Mouse (Mus musculus): Measurements from ENCODE around the gene Snx29. TPM values are rescaled to one million over a fixed set of nuclear protein-coding genes. Genes with fewer than 3 reads are reported as not detected.

Gene Snx29
- polyA plus RNA-seq, 1 experiment from 2014 or later, result 14.3 TPM

DNA sequence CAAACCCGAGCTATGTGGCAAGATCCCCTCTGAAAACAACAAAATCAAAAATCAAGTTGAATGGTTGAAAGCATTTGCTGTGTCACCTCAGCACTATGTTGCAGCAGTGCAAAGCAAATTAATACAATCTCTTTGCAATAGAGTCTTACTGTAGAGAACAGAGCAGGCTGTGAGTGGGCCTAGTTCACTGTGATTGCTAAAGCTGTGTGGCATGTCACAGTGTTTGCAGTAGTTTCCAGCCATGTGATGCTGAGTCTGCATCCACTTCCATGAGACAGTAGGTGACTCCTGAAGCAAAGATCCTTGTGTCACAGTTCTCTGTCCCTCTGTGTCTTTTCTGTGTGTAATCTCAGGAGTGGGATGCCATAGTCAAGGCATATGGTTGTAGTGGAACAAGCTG is 137.5 kb downstream of the Snx29 start:
- no peak overlapping the region for H3K9ac ChIP-seq
- peaks cover 12% of the 10 kb centered on the region for H3K36me3 ChIP-seq (replicated peaks; ENCODE audit: control insufficient read depth, insufficient read depth)
- no peak overlapping the region for H3K4me2 ChIP-seq (replicated peaks)
- DNase-seq (ENCODE audit: low spot score) (no peak), ATAC-seq (ENCODE audit: low FRiP score) (no peak)
- no peaks in the 10 kb centered on the region for H3K27me3 ChIP-seq (ENCODE audit: control insufficient read depth, insufficient read depth, low read length)
- no peak overlapping the region for H3K27ac ChIP-seq
- no peaks in the 10 kb centered on the region for H3K9me3 ChIP-seq (ENCODE audit: control insufficient read depth, low read length)
- WGBS, result 95% methylated on average over 1 of the region's 1 CpGs
- H3K4me3 ChIP-seq (replicated peaks; ENCODE audit: low read length), result no peak overlapping the region
- H3K4me1 ChIP-seq (replicated peaks; ENCODE audit: control insufficient read depth, insufficient read depth, low read length), result no peaks in the 10 kb centered on the region

DNA sequence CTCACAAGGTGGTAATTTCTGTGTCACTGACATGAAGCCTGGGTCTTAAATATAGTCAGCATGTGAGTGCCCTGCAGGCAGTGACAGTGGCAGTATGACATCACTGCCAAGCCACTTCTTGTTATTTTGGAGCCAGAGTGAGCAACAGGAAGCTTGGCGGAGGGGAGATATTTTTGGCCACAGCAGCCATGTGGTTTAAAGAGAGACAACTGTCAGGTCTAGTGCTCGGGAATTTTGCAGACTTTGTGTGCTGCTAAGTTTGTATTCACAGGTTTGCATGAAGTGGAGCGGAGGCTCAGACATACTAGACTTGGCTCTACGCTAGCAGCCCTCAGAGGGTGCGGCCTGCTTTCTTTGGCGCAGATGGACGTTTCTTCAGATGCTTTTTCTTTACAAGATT is 138.9 kb downstream of the Snx29 start:
- peaks cover 6% of the 10 kb centered on the region; the same call in 1 of the 2 replicates for H3K36me3 ChIP-seq (replicated peaks; ENCODE audit: control insufficient read depth, insufficient read depth)
- H3K4me2 ChIP-seq (replicated peaks), result no peak overlapping the region
- DNase-seq (ENCODE audit: low spot score) (no peak), ATAC-seq (ENCODE audit: low FRiP score) (no peak)
- H3K27me3 ChIP-seq (ENCODE audit: control insufficient read depth, insufficient read depth, low read length), result no peaks in the 10 kb centered on the region
- H3K4me3 ChIP-seq (replicated peaks; ENCODE audit: low read length), result no peak overlapping the region
- WGBS, result 86% methylated on average over 7 of the region's 7 CpGs
- no peak overlapping the region for H3K27ac ChIP-seq
- H3K4me1 ChIP-seq (replicated peaks; ENCODE audit: control insufficient read depth, insufficient read depth, low read length), result no peaks in the 10 kb centered on the region
- H3K9me3 ChIP-seq (ENCODE audit: control insufficient read depth, low read length), result no peaks in the 10 kb centered on the region
- no peak overlapping the region for H3K9ac ChIP-seq

- DNase-seq (ENCODE audit: low spot score) (peak; percentile 79), ATAC-seq (ENCODE audit: low FRiP score) (peak; percentile 57; the same call in 1 of the 2 replicates)
- 67% methylated on average over 15 of the region's 15 CpGs for WGBS
- H3K27ac ChIP-seq, result no peak overlapping the region
- H3K27me3 ChIP-seq (ENCODE audit: control insufficient read depth, insufficient read depth, low read length), result no peaks in the 10 kb centered on the region
- no peaks in the 10 kb centered on the region for H3K9me3 ChIP-seq (ENCODE audit: control insufficient read depth, low read length)
- no peak overlapping the region for H3K9ac ChIP-seq
- H3K4me2 ChIP-seq (replicated peaks), result no peak overlapping the region
- H3K4me1 ChIP-seq (replicated peaks; ENCODE audit: control insufficient read depth, insufficient read depth, low read length), result 0 out of 2 replicates have a peak, but pooled peaks cover 4% of the 10 kb centered on the region
- H3K36me3 ChIP-seq (replicated peaks; ENCODE audit: control insufficient read depth, insufficient read depth), result no peaks in the 10 kb centered on the region
- no peak overlapping the region for H3K4me3 ChIP-seq (replicated peaks; ENCODE audit: low read length)
Measured at GRCm38 (mm10) chr16:11468533-11469179, 145.9 kb downstream of the Snx29 start.

DNA sequence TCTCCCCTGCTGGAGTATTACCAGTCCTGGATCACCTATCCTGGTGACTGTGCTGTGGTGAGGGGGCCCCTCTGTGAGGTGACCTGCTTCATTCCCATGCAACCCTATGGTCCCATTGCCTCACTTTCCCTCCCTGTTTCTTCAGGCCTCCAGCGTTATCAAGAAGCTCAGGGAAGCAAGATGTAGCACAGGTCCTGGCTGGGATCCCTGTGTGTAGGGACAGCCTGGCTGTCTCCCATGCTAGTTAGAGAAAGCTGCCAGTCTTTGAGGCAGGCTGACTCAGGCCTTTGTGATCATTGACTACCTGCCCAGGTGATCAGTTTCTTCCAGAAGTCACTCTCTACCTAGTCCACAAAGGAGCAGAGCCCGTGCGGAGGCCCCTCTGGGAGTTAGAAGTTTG is 146.8 kb downstream of the Snx29 start:
- H3K4me1 ChIP-seq (replicated peaks; ENCODE audit: control insufficient read depth, insufficient read depth, low read length), result 0 out of 2 replicates have a peak, but pooled peaks cover 6% of the 10 kb centered on the region
- 0 out of 2 replicates have a peak, but pooled peaks cover under 1% of the 10 kb centered on the region for H3K36me3 ChIP-seq (replicated peaks; ENCODE audit: control insufficient read depth, insufficient read depth)
- no peak overlapping the region for H3K27ac ChIP-seq
- no peaks in the 10 kb centered on the region for H3K27me3 ChIP-seq (ENCODE audit: control insufficient read depth, insufficient read depth, low read length)
- DNase-seq (ENCODE audit: low spot score) (no peak), ATAC-seq (ENCODE audit: low FRiP score) (no peak)
- no peaks in the 10 kb centered on the region for H3K9me3 ChIP-seq (ENCODE audit: control insufficient read depth, low read length)
- H3K4me3 ChIP-seq (replicated peaks; ENCODE audit: low read length), result no peak overlapping the region
- WGBS, result 95% methylated on average over 3 of the region's 3 CpGs
- H3K4me2 ChIP-seq (replicated peaks), result no peak overlapping the region
- no peak overlapping the region for H3K9ac ChIP-seq

GRCm38 (mm10) chr16:11471246-11471645 is 148.5 kb downstream of the Snx29 start:
- Histone ChIP-seq H3K4me2 (replicated peaks) (no peak overlapping the region), H3K4me3 (replicated peaks; ENCODE audit: low read length) (no peak overlapping the region), H3K27me3 (ENCODE audit: control insufficient read depth, insufficient read depth, low read length) (no peaks in the 10 kb centered on the region), H3K9me3 (ENCODE audit: control insufficient read depth, low read length) (no peaks in the 10 kb centered on the region), H3K36me3 (replicated peaks; ENCODE audit: control insufficient read depth, insufficient read depth) (0 out of 2 replicates have a peak, but pooled peaks cover 4% of the 10 kb centered on the region), H3K27ac (no peak overlapping the region), H3K9ac (no peak overlapping the region), H3K4me1 (replicated peaks; ENCODE audit: control insufficient read depth, insufficient read depth, low read length) (0 out of 2 replicates have a peak, but pooled peaks cover 6% of the 10 kb centered on the region)
- DNase-seq (ENCODE audit: low spot score) (no peak), ATAC-seq (ENCODE audit: low FRiP score) (no peak)
- 93% methylated on average over 2 of the region's 2 CpGs for WGBS

DNA sequence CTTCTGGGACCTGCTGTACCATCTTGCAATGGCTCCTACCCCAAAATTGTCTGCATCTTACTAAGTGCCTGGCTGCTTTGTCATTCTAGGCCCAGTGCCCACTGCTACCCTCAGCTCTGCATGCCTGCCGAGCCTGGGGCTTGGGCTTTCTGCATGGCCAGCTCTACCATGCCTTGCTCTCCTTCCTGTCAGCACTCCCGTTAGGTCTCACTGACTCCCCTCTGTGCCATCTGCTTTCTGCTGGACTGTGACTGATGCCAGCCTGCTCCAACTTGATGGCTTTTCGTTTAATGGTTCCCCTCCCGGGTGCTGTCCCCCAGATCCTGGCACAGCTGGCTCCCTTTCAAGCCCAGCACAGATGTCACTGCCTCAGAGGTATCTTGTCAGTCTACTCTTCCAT is 150.1 kb downstream of the Snx29 start:
- 0 out of 2 replicates have a peak, but pooled peaks cover 6% of the 10 kb centered on the region for H3K4me1 ChIP-seq (replicated peaks; ENCODE audit: control insufficient read depth, insufficient read depth, low read length)
- H3K36me3 ChIP-seq (replicated peaks; ENCODE audit: control insufficient read depth, insufficient read depth), result 0 out of 2 replicates have a peak, but pooled peaks cover 4% of the 10 kb centered on the region
- peak; percentile 45 for DNase-seq (ENCODE audit: low spot score)
- H3K9me3 ChIP-seq (ENCODE audit: control insufficient read depth, low read length), result no peaks in the 10 kb centered on the region
- peak; percentile 56; the same call in 1 of the 2 replicates for ATAC-seq (ENCODE audit: low FRiP score)
- H3K27ac ChIP-seq, result no peak overlapping the region; the same call in 1 of the 2 replicates
- H3K27me3 ChIP-seq (ENCODE audit: control insufficient read depth, insufficient read depth, low read length), result no peaks in the 10 kb centered on the region
- 48% methylated on average over 4 of the region's 4 CpGs for WGBS
- no peak overlapping the region for H3K9ac ChIP-seq
- H3K4me2 ChIP-seq (replicated peaks), result no peak overlapping the region
- no peak overlapping the region for H3K4me3 ChIP-seq (replicated peaks; ENCODE audit: low read length)

DNA sequence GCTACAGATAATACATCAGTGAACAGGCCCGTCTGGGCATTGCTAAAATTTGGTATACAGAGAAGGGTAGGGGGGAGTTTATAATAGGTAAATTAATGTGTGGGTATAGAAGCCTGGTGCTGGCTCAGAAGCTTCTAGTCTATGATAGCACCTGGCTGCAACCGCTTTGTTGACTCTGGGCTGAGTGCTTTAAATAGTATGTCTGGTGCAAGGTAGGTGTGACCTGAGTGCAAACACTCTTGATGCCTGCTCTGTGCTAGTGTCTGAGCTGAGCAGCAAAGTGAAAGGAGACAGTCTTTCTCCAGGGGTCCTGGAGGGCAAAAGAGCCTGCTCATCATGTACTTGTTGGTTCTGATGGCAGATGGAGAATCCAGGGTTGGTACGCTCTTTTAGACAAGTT is 150.8 kb downstream of the Snx29 start:
- H3K4me1 ChIP-seq (replicated peaks; ENCODE audit: control insufficient read depth, insufficient read depth, low read length), result 0 out of 2 replicates have a peak, but pooled peaks cover 6% of the 10 kb centered on the region
- 0 out of 2 replicates have a peak, but pooled peaks cover 4% of the 10 kb centered on the region for H3K36me3 ChIP-seq (replicated peaks; ENCODE audit: control insufficient read depth, insufficient read depth)
- H3K9ac ChIP-seq, result no peak overlapping the region
- no peak overlapping the region for H3K4me2 ChIP-seq (replicated peaks)
- no peak overlapping the region for H3K27ac ChIP-seq
- 89% methylated on average over 3 of the region's 3 CpGs for WGBS
- ATAC-seq (ENCODE audit: low FRiP score) (no peak), DNase-seq (ENCODE audit: low spot score) (no peak)
- no peaks in the 10 kb centered on the region for H3K9me3 ChIP-seq (ENCODE audit: control insufficient read depth, low read length)
- no peak overlapping the region for H3K4me3 ChIP-seq (replicated peaks; ENCODE audit: low read length)
- no peaks in the 10 kb centered on the region for H3K27me3 ChIP-seq (ENCODE audit: control insufficient read depth, insufficient read depth, low read length)

- ATAC-seq (ENCODE audit: low FRiP score) (no peak), DNase-seq (ENCODE audit: low spot score) (no peak)
- H3K9ac ChIP-seq, result no peak overlapping the region
- H3K9me3 ChIP-seq (ENCODE audit: control insufficient read depth, low read length), result no peaks in the 10 kb centered on the region
- no peak overlapping the region for H3K27ac ChIP-seq
- no peaks in the 10 kb centered on the region for H3K27me3 ChIP-seq (ENCODE audit: control insufficient read depth, insufficient read depth, low read length)
- 0 out of 2 replicates have a peak, but pooled peaks cover 6% of the 10 kb centered on the region for H3K4me1 ChIP-seq (replicated peaks; ENCODE audit: control insufficient read depth, insufficient read depth, low read length)
- 80% methylated on average over 6 of the region's 6 CpGs for WGBS
- H3K4me3 ChIP-seq (replicated peaks; ENCODE audit: low read length), result no peak overlapping the region
- 0 out of 2 replicates have a peak, but pooled peaks cover 4% of the 10 kb centered on the region for H3K36me3 ChIP-seq (replicated peaks; ENCODE audit: control insufficient read depth, insufficient read depth)
- H3K4me2 ChIP-seq (replicated peaks), result no peak overlapping the region
Measured at GRCm38 (mm10) chr16:11473893-11474505, 151.3 kb downstream of the Snx29 start.

DNA sequence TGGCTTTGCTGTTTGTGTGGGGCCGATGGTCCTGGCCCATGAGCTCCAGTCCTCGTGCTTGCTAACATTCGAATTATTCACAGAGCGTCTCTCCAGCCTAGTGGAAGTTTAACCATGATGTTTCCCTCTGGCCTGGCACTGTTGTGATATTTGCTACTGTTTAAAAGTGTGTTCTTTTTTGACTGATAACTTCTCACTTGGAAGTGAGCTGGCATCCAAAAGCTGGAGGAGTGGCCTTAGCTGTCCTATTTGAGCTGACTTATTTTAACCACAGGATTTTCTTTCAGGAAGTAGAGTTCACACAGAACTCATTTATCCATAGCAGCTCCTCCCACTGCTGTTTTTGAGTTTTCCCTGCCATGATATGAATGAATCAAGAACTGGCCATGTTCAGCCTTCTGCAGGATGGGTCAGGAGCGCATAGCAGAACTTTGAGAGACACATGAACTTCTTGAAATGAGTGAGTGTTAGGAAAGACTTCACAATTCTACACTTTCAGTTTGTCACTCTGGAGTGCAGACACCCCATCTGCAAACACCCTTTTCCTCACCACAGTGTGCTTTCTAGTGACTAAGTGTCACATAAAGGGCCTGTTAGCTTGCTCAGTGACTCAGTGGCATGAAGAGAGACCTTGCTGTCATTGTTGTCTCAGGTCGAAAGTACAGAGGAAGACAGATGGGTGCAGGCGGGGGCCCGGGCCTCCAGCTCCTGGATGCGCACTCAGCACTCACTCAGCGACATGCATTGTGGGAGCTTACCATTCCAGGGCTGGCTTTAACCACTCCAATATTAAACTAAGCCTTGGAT is 152.6 kb downstream of the Snx29 start:
- Histone ChIP-seq H3K27ac (no peak overlapping the region), H3K36me3 (replicated peaks; ENCODE audit: control insufficient read depth, insufficient read depth) (0 out of 2 replicates have a peak, but pooled peaks cover 4% of the 10 kb centered on the region), H3K27me3 (ENCODE audit: control insufficient read depth, insufficient read depth, low read length) (no peaks in the 10 kb centered on the region), H3K9ac (no peak overlapping the region), H3K4me1 (replicated peaks; ENCODE audit: control insufficient read depth, insufficient read depth, low read length) (0 out of 2 replicates have a peak, but pooled peaks cover 6% of the 10 kb centered on the region), H3K4me3 (replicated peaks; ENCODE audit: low read length) (no peak overlapping the region), H3K9me3 (ENCODE audit: control insufficient read depth, low read length) (no peaks in the 10 kb centered on the region), H3K4me2 (replicated peaks) (no peak overlapping the region)
- no peak for DNase-seq (ENCODE audit: low spot score)
- WGBS, result 84% methylated on average over 10 of the region's 10 CpGs
- no peak for ATAC-seq (ENCODE audit: low FRiP score)
